Mouse (Mus musculus) intestine, postnatal 0 days (tissue): Measurements from ENCODE around the gene Plekhm3. TPM values are rescaled to one million over a fixed set of nuclear protein-coding genes. Genes with fewer than 3 reads are reported as not detected.
"Not testable (repeated sequence)": the region's sequence is repeated elsewhere in the genome, so short reads cannot be mapped to it uniquely, and the experiment has no call there.

ENCODE experiments used
- ATAC-seq: fragments of 200-750 bp; cut with Nextera tagmentation; 2 replicates; pipeline ENCODE4 v1.8.0; 2017; ENCODE audit warnings: mild to moderate bottlenecking, moderate TSS enrichment, moderate library complexity
- H3K27ac ChIP-seq: fragments of 300-500 bp; sonication (generic); 2 replicates; pipeline ENCODE4 v1.5.1; 2014; ENCODE audit warnings: mild to moderate bottlenecking, low read depth, low read length, moderate library complexity
- H3K27me3 ChIP-seq: fragments of 300-500 bp; sonication (generic); replicated peaks from 2 replicates; pipeline ENCODE4 v1.6.1; 2014; ENCODE audit warnings: low read length, mixed read lengths; ENCODE audit not compliant: control insufficient read depth, insufficient read depth
- H3K36me3 ChIP-seq: fragments of 300-500 bp; sonication (generic); 2 replicates; pipeline ENCODE4 v1.6.1; 2014; ENCODE audit warnings: mild to moderate bottlenecking, moderate library complexity; ENCODE audit not compliant: control insufficient read depth, insufficient read depth
- H3K4me1 ChIP-seq: fragments of 300-500 bp; sonication (generic); replicated peaks from 2 replicates; pipeline ENCODE4 v1.6.1; 2014; ENCODE audit warnings: antibody characterized with exemption, low read length, mixed read lengths; ENCODE audit not compliant: control insufficient read depth, insufficient read depth
- H3K4me2 ChIP-seq: fragments of 300-500 bp; sonication (generic); replicated peaks from 2 replicates; pipeline ENCODE4 v1.6.1; 2014; ENCODE audit warnings: low read depth, mild to moderate bottlenecking, moderate library complexity
- H3K4me3 ChIP-seq: fragments of 300-500 bp; sonication (generic); 2 replicates; pipeline ENCODE4 v1.5.1; 2014; ENCODE audit warnings: low read depth, low read length
- H3K9ac ChIP-seq: fragments of 300-500 bp; sonication (generic); 2 replicates; pipeline ENCODE4 v1.6.1; 2014; ENCODE audit warnings: mild to moderate bottlenecking, low read depth, low read length
- H3K9me3 ChIP-seq: fragments of 300-500 bp; sonication (generic); 2 replicates; pipeline ENCODE4 v1.6.1; 2016; ENCODE audit warnings: mixed run types; ENCODE audit not compliant: control insufficient read depth
- CTCF ChIP-seq: sonication (generic); IDR thresholded peaks from 2 replicates; pipeline ENCODE4 v1.5.1; 2016; ENCODE audit warnings: low read depth, mild to moderate bottlenecking, control low read depth, antibody characterized with exemption, moderate library complexity
- WGBS: fragments of 180-500 bp; shearing (Covaris S2); extraction: QIAGEN DNeasy Blood & Tissue Kit; methylation state at CpG from one replicate; pipeline ENCODE4 v1.1.7; 2014; 5-methylcytosine and 5-hydroxymethylcytosine counted together
- polyA plus RNA-seq: library from polyadenylated mRNA; unstranded; fragments of >200 nt; fragmentation: Nextera tagmentation; extraction: Ambion mirVana; gene quantifications from 2 replicates; pipeline ENCODE4 v1.2.1, GENCODE M21; 2015

The Plekhm3 gene
- polyA plus RNA-seq, 1 experiment from 2014 or later = 1.5 TPM

DNA sequence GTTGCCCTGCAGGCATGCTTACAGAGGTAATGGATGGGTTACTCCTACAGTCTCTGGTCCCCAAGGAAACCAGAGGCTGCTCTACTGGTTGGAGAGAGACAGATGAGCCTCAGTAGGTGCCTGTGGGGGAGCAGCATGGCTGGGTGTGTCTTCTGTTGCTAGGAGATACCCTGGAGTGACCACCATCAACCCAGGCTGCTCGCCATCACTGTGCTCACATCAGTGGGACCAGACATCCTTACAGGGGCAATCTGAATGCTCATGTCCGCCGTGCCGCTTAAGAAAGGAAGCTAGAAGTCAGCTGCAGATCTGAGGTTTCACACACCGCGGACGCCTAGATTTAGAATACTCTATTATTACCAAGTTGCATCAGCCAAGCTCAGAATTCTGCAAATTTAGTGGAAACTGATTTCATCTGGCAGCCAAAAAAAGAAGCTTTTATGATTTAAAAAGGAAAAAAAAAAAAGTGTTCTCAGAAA is 21.7 kb upstream of the Plekhm3 start:
- no peak for ATAC-seq
- no peak overlapping the region for H3K27ac ChIP-seq
- H3K36me3 ChIP-seq = no peaks in the 10 kb centered on the region
- no peak for TF ChIP-seq CTCF
- no peak overlapping the region for H3K4me3 ChIP-seq
- WGBS = 80% methylated on average over 7 of the region's 7 CpGs
- H3K4me1 ChIP-seq = no peaks in the 10 kb centered on the region
- no peaks in the 10 kb centered on the region for H3K9me3 ChIP-seq
- H3K9ac ChIP-seq = no peak overlapping the region
- H3K4me2 ChIP-seq = no peak overlapping the region
- no peaks in the 10 kb centered on the region for H3K27me3 ChIP-seq

DNA sequence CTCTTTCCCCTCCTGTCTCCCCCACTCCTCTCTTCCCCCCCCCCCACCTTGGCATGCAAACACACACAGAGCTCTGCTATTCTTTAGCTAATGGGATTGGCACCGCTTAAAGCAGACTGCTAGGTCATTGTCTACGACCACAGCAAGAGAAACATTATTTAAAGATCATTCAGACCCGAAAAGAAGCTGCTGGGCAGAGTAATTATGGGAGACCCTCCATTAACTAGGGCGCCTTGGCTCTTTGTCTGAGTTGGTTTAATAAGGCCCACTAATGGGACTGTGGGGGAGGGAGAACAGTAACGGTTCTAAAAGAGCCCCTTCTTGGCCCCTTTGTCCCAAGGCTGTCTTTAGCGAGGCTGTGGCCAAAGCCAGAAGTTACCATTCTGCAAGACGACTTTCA is 18.7 kb upstream of the Plekhm3 start:
- no peak for ATAC-seq
- WGBS = 62% methylated on average over 7 of the region's 7 CpGs
- H3K9me3 ChIP-seq = no peaks in the 10 kb centered on the region
- H3K36me3 ChIP-seq = no peaks in the 10 kb centered on the region
- no peak overlapping the region for H3K4me3 ChIP-seq
- H3K4me2 ChIP-seq = no peak overlapping the region
- no peaks in the 10 kb centered on the region for H3K4me1 ChIP-seq
- H3K9ac ChIP-seq = no peak overlapping the region
- TF ChIP-seq CTCF = no peak
- no peaks in the 10 kb centered on the region for H3K27me3 ChIP-seq
- no peak overlapping the region for H3K27ac ChIP-seq

- H3K27me3 ChIP-seq = no peaks in the 10 kb centered on the region
- H3K36me3 ChIP-seq = no peaks in the 10 kb centered on the region
- WGBS = 70% methylated on average over 5 of the region's 5 CpGs
- H3K9me3 ChIP-seq = no peaks in the 10 kb centered on the region
- no peaks in the 10 kb centered on the region for H3K4me1 ChIP-seq
- no peak for TF ChIP-seq CTCF
- ATAC-seq = no peak
- H3K27ac ChIP-seq = no peak overlapping the region
- H3K4me2 ChIP-seq = no peak overlapping the region
- H3K9ac ChIP-seq = no peak overlapping the region
- H3K4me3 ChIP-seq = no peak overlapping the region
Observed at GRCm38 (mm10) chr1:64970685-64971084, 14.1 kb upstream of the Plekhm3 start.

DNA sequence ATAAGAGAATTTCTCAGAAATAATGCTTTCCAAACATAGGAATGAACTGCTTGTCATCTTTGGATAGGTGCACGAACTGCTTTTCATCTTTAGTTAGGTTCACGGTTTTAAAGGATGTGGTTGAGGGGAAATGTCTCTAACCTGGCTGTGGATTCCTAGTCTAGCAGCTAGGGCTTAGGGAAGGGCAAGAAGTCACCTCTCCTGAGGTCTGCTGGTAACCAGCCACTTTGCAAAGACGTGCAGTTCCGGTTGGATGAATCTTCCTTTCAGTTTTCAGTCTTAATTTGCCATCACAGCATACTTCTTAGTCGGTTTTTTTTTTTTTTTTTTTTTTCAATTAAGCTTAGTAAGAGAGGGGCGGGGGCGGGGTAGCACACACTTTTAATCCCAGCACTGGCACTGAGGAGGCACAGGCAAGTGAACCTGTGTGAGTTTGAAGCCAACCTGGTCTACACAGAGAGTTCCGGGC is 431 bp upstream of the Plekhm3 start:
- Histone ChIP-seq H3K27ac (no peak overlapping the region), H3K9ac (peak overlapping the region; percentile 76; the same call in 1 of the 2 replicates), H3K27me3 (no peaks in the 10 kb centered on the region), H3K4me3 (peak overlapping the region; percentile 84), H3K4me2 (peak overlapping the region; percentile 72), H3K36me3 (no peaks in the 10 kb centered on the region), H3K9me3 (no peaks in the 10 kb centered on the region), H3K4me1 (no peaks in the 10 kb centered on the region)
- ATAC-seq = 0 out of 2 replicates have a peak, but pooled peaks have one; percentile 22
- WGBS = 48% methylated on average over 8 of the region's 8 CpGs
- TF ChIP-seq CTCF = no peak

DNA sequence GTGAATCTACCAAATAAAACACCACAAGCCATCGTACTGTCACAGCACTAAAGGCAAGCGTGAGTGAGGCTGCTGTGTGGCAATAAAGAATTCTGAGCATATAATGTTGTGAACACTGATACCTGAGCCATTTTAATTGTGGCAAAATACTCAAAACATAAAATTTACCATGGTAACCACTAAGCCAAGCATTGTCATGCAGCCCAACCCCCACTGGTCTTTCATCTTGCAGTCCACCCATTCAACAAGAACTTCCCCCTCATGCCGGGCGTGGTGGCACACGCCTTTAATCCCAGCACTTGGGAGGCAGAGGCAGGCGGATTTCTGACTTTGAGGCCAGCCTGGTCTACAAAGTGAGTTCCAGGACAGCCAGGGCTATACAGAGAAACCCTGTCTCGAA is 1.8 kb downstream of the Plekhm3 start:
- not testable (repeated sequence) for ATAC-seq, H3K27ac ChIP-seq
- WGBS = 93% methylated on average over 7 of the region's 7 CpGs

GRCm38 (mm10) chr1:64950271-64950670 is 6.4 kb downstream of the Plekhm3 start:
- TF ChIP-seq CTCF = no peak
- no peak overlapping the region for H3K4me2 ChIP-seq
- 80% methylated on average over 3 of the region's 3 CpGs for WGBS
- no peak overlapping the region for H3K4me3 ChIP-seq
- H3K9ac ChIP-seq = no peak overlapping the region
- no peak overlapping the region for H3K27ac ChIP-seq
- no peaks in the 10 kb centered on the region for H3K36me3 ChIP-seq
- no peaks in the 10 kb centered on the region for H3K27me3 ChIP-seq
- no peak for ATAC-seq
- no peaks in the 10 kb centered on the region for H3K9me3 ChIP-seq
- H3K4me1 ChIP-seq = no peaks in the 10 kb centered on the region

More for the DNA sequence above, 1.8 kb downstream of the Plekhm3 start:
- H3K36me3 ChIP-seq, H3K4me2 ChIP-seq, H3K4me1 ChIP-seq, H3K9me3 ChIP-seq, H3K9ac ChIP-seq, H3K27me3 ChIP-seq, H3K4me3 ChIP-seq: not testable (repeated sequence)

DNA sequence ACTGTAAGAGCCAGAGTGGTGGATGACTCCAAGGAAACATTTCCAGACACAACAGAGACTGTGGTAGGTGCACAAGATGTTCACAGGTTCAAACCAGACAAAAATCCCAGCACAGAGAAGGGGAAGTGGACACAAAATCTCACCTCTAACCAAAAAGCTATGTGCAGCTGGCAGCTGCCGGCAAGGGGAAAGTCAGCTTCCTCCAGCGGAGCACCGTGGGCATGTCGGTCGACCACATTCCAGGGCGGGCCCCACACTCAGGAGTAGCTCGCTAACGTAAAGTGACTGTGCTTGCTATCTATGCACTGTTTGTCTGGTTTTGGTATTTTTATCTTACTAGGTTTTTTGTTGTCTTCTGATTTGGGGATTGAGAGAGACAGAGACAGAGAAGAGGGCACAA is 7.2 kb downstream of the Plekhm3 start:
- H3K9me3 ChIP-seq = no peaks in the 10 kb centered on the region
- H3K27me3 ChIP-seq = no peaks in the 10 kb centered on the region
- H3K9ac ChIP-seq = no peak overlapping the region
- H3K4me3 ChIP-seq = no peak overlapping the region
- no peak for ATAC-seq
- TF ChIP-seq CTCF = no peak
- 39% methylated on average over 8 of the region's 8 CpGs for WGBS
- H3K36me3 ChIP-seq = no peaks in the 10 kb centered on the region
- no peak overlapping the region for H3K27ac ChIP-seq
- H3K4me2 ChIP-seq = no peak overlapping the region
- no peaks in the 10 kb centered on the region for H3K4me1 ChIP-seq
